Mouse (Mus musculus) midbrain, embryonic 12.5 days (tissue): ENCODE measurements around the gene Sema5b. TPM values are rescaled to one million over a fixed set of nuclear protein-coding genes. Genes with fewer than 3 reads are reported as not detected.
A peak's percentile ranks its signal among the peaks of the same experiment; 100 is the strongest.
"Not testable (repeated sequence)": the region's sequence is repeated elsewhere in the genome, so short reads cannot be mapped to it uniquely, and the experiment has no call there.

Experiments used
- ATAC-seq: fragments of 200-750 bp; cut with Nextera tagmentation; 2 replicates; pipeline ENCODE4 v1.8.0; 2017; ENCODE audit warnings: low read depth, moderate TSS enrichment, moderate library complexity; ENCODE audit not compliant: low FRiP score
- H3K27ac ChIP-seq: fragments of 300-500 bp; sonication (generic); replicated peaks from 2 replicates; pipeline ENCODE4 v1.5.1; 2016; ENCODE audit warnings: mild to moderate bottlenecking
- H3K27me3 ChIP-seq: fragments of 300-500 bp; sonication (generic); 2 replicates; pipeline ENCODE4 v1.6.1; 2016; ENCODE audit warnings: mild to moderate bottlenecking
- H3K36me3 ChIP-seq: fragments of 300-500 bp; sonication (generic); 2 replicates; pipeline ENCODE4 v1.6.1; 2016
- H3K4me1 ChIP-seq: fragments of 300-500 bp; sonication (generic); 2 replicates; pipeline ENCODE4 v1.6.1; 2016
- H3K4me2 ChIP-seq: fragments of 300-500 bp; sonication (generic); replicated peaks from 2 replicates; pipeline ENCODE4 v1.6.1; 2016; ENCODE audit warnings: mild to moderate bottlenecking, moderate library complexity
- H3K4me3 ChIP-seq: fragments of 300-500 bp; sonication (generic); 2 replicates; pipeline ENCODE4 v1.5.1; 2016; ENCODE audit warnings: mild to moderate bottlenecking
- H3K9ac ChIP-seq: fragments of 300-500 bp; sonication (generic); replicated peaks from 2 replicates; pipeline ENCODE4 v1.6.1; 2016; ENCODE audit warnings: mild to moderate bottlenecking, moderate library complexity
- H3K9me3 ChIP-seq: fragments of 300-500 bp; sonication (generic); 2 replicates; pipeline ENCODE4 v1.6.1; 2016; ENCODE audit warnings: mild to moderate bottlenecking
- WGBS: fragments of 180-500 bp; shearing (Covaris S2); methylation state at CpG from one replicate; pipeline ENCODE4 v1.1.7; 2016; 5-methylcytosine and 5-hydroxymethylcytosine counted together
- polyA plus RNA-seq: library from polyadenylated mRNA; unstranded; fragments of >200 nt; fragmentation: Nextera tagmentation; extraction: Ambion mirVana; gene quantifications from 2 replicates; pipeline ENCODE4 v1.2.1, GENCODE M21; 2016

Sema5b gene
- polyA plus RNA-seq, 1 experiment from 2014 or later = 67.6 TPM

DNA sequence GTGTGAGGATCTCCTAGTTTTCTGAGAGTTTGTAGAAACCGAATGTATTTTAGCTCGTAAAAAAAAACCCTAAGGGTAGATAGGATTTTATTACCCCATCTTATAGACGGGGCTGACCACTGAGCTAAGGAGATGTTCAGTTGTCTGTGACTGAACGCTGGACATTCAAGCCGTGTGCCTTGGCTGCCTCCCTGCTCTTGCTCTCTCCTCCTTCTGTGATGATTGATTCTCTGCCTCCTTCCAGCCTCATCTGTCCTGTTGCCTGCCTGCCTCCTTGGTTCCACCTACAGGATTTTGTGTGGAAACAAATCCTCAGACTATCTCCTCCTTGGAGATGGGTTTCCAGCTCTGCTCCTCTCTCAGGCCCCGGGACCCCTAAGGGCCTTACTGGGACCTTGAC, 16.1 kb downstream of the Sema5b start:
- Histone ChIP-seq H3K36me3 (peaks cover 7% of the 10 kb centered on the region; the same call in 1 of the 2 replicates), H3K27me3 (no peaks in the 10 kb centered on the region), H3K4me2 (no peak overlapping the region), H3K4me1 (peaks cover 33% of the 10 kb centered on the region), H3K4me3 (no peak overlapping the region), H3K9me3 (no peaks in the 10 kb centered on the region), H3K27ac (peak overlapping the region; percentile 27; the same call in 1 of the 2 replicates), H3K9ac (no peak overlapping the region)
- ATAC-seq = no peak
- 83% methylated on average over 6 of the region's 6 CpGs for WGBS

DNA sequence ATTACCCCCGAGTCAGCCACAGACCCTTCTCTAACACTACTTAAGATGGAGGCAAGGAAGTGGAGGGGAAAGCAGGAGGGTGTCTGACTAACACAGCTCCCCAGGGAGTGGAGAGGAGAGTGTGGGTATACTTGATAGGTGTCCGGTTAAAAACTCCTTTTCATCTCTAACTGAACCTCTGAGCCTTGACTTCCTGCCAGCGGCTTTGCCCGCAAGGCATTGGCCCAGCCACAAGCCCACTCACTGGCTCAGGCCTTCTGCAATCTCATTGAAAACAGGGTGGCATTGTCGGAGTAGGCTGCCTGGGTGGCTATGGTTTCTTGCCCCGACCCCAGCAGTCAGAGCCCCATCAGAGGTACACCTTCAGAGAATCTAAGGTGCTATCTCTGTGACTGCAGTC, 20.6 kb downstream of the Sema5b start:
- peaks cover 39% of the 10 kb centered on the region for H3K4me1 ChIP-seq
- no peaks in the 10 kb centered on the region for H3K27me3 ChIP-seq
- WGBS = 89% methylated on average over 6 of the region's 6 CpGs
- no peak overlapping the region for H3K4me3 ChIP-seq
- no peak for ATAC-seq
- no peak overlapping the region for H3K9ac ChIP-seq
- H3K36me3 ChIP-seq = no peaks in the 10 kb centered on the region
- no peaks in the 10 kb centered on the region for H3K9me3 ChIP-seq
- H3K4me2 ChIP-seq = no peak overlapping the region
- H3K27ac ChIP-seq = no peak overlapping the region

DNA sequence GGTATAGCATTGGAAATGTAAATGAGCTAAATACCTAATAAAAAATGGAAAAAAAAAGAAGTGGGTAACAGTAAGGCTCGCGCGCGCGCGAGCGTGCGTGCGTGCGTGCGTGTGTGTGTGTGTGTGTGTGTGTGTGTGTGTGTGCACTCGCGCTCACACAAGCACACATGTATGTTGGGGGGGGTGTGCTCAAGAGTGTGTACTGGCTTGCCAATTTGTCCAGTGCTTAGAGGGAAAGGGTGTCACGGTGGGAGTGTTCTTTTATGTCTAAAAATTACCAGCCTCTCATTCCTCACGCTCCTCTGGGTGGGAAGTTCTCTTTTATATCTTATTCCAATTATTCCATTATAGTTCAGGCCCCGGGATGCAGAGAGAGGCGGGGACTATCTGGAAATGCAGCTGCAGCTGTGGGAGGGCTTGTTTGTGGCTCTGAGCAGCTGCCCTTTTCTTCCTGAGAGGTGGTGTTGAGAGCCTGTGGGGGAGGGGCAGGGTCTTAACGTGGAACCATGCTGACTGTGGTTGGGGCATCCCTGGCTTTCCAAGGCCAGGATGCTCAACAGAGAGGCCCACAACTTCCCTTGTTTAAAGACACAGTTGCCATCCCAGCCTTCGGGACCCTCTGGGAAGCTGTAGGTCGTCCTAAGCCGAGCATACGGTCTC, 23.4 kb downstream of the Sema5b start:
- no peaks in the 10 kb centered on the region for H3K36me3 ChIP-seq
- no peak overlapping the region for H3K9ac ChIP-seq
- 45% methylated on average over 22 of the region's 22 CpGs for WGBS
- peak overlapping the region; percentile 80 for H3K27ac ChIP-seq
- H3K27me3 ChIP-seq = no peaks in the 10 kb centered on the region
- H3K4me2 ChIP-seq = peak overlapping the region; percentile 37
- no peaks in the 10 kb centered on the region for H3K9me3 ChIP-seq
- peaks cover 57% of the 10 kb centered on the region for H3K4me1 ChIP-seq
- H3K4me3 ChIP-seq = no peak overlapping the region
- peak; percentile 86 for ATAC-seq

GRCm38 (mm10) chr16:35565601-35566000, 24.7 kb downstream of the Sema5b start:
- not testable (repeated sequence) for H3K9ac ChIP-seq, ATAC-seq, H3K27ac ChIP-seq, H3K9me3 ChIP-seq, H3K4me3 ChIP-seq, H3K27me3 ChIP-seq, H3K36me3 ChIP-seq, H3K4me2 ChIP-seq
- 95% methylated on average over 5 of the region's 5 CpGs for WGBS
- peaks cover 67% of the 10 kb centered on the region for H3K4me1 ChIP-seq

GRCm38 (mm10) chr16:35568225-35568880, 27.4 kb downstream of the Sema5b start:
- Histone ChIP-seq H3K36me3 (no peaks in the 10 kb centered on the region), H3K9ac (no peak overlapping the region), H3K27ac (peak overlapping the region; percentile 58; the same call in 1 of the 2 replicates), H3K4me1 (peaks cover 83% of the 10 kb centered on the region), H3K4me3 (no peak overlapping the region), H3K4me2 (no peak overlapping the region), H3K9me3 (no peaks in the 10 kb centered on the region), H3K27me3 (no peaks in the 10 kb centered on the region)
- 49% methylated on average over 15 of the region's 15 CpGs for WGBS
- no peak; the same call in 1 of the 2 replicates for ATAC-seq

DNA sequence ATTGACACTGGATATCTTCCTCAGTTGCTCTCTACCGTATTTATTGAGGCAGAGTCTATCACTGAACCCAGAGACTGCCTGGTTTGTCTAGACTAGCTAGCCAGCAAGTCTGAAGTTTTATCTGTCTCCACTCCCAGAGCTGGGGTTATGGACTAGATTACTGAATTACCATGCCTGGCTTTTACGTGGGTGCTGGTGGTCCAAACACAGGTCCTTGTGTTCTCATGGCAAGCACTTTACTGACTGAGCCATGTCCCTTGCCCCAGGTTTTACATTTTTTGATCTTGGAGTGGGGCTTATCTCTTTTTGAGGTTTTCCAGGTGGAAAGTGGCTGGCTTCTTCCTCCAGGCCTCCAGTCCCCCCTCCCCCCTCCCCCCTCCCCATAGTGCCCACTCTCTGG, 28.4 kb downstream of the Sema5b start:
- Histone ChIP-seq H3K9me3 (no peaks in the 10 kb centered on the region), H3K27ac (peak overlapping the region; percentile 58), H3K4me3 (no peak overlapping the region), H3K36me3 (no peaks in the 10 kb centered on the region), H3K4me2 (no peak overlapping the region), H3K4me1 (peaks cover 86% of the 10 kb centered on the region), H3K27me3 (no peaks in the 10 kb centered on the region), H3K9ac (no peak overlapping the region)
- ATAC-seq = no peak
- 67% methylated on average over 2 of the region's 2 CpGs for WGBS

DNA sequence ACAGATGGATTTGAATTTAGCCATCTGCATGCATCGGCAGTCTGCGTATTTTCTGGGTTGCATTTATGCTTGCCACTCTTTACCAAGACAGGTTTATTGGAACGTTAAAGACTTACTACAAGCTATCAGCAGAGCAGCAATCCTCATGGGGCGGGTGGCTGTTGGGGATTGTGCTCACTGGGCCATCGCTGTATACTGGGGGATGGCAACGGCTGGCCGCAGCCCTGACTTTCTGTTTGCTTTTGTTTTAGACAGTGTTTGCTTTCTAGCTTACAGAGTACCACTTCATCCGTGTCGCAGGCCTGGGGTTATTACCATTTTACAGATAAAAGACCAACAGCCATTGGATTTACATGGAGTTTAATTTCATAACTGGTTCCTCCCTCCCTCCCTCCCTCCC, 28.8 kb downstream of the Sema5b start:
- WGBS = 34% methylated on average over 9 of the region's 9 CpGs

DNA sequence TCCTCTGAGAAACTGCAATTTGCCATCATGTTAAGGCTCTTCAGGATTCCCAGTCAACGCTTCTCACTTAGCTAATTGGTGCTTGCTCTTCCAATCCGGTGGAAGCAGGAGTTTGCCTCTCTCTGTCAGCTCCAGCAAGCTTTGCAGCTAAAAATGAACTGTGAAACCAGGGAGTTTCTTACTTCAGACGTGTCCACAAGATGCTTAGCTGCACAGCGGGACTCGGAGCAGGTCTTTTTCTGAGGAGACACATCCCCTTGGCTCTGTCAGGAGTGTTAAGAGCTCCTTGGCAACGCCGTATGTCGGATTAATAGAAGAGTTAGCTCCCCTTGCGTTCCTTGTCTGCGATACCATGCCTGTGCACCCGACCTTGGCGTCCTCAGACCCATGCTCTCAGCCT, 29.7 kb downstream of the Sema5b start:
- ATAC-seq = no peak
- WGBS = 30% methylated on average over 12 of the region's 12 CpGs
- Histone ChIP-seq H3K4me2 (peak overlapping the region; percentile 21), H3K9ac (no peak overlapping the region), H3K27me3 (no peaks in the 10 kb centered on the region), H3K27ac (peak overlapping the region; percentile 54), H3K36me3 (no peaks in the 10 kb centered on the region), H3K9me3 (no peaks in the 10 kb centered on the region), H3K4me1 (peaks cover 86% of the 10 kb centered on the region), H3K4me3 (no peak overlapping the region)

More for the DNA sequence above, 28.8 kb downstream of the Sema5b start:
- Histone ChIP-seq H3K4me3 (no peak overlapping the region), H3K9me3 (no peaks in the 10 kb centered on the region), H3K27ac (peak overlapping the region; percentile 58), H3K9ac (no peak overlapping the region), H3K4me1 (peaks cover 85% of the 10 kb centered on the region), H3K27me3 (no peaks in the 10 kb centered on the region), H3K36me3 (no peaks in the 10 kb centered on the region), H3K4me2 (no peak overlapping the region)
- no peak for ATAC-seq

DNA sequence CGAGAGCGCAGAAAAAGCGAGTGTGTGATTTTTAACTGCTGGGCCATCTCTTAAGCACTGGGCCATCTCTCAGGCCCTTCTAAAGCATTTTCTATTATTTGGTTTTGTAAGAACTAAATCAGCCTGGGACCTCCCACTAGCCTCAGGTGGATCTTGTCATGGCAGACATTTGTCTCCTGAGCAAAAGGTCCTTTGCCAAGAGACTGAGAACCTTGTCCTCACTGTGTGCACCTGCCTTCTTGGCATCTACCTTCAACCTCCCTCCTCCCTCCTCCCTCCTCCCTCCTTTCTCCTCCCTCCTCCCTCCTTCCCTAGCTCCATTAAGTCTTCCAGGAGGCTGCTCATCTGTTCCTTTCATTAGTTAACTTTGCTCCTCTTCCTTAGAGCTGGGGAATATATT, 32.6 kb downstream of the Sema5b start:
- Histone ChIP-seq H3K9me3 (no peaks in the 10 kb centered on the region), H3K4me3 (no peak overlapping the region), H3K36me3 (peaks cover 3% of the 10 kb centered on the region; the same call in 1 of the 2 replicates), H3K9ac (no peak overlapping the region), H3K4me1 (peaks cover 66% of the 10 kb centered on the region), H3K27me3 (no peaks in the 10 kb centered on the region), H3K4me2 (no peak overlapping the region), H3K27ac (no peak overlapping the region)
- WGBS = 95% methylated on average over 3 of the region's 3 CpGs
- no peak for ATAC-seq

DNA sequence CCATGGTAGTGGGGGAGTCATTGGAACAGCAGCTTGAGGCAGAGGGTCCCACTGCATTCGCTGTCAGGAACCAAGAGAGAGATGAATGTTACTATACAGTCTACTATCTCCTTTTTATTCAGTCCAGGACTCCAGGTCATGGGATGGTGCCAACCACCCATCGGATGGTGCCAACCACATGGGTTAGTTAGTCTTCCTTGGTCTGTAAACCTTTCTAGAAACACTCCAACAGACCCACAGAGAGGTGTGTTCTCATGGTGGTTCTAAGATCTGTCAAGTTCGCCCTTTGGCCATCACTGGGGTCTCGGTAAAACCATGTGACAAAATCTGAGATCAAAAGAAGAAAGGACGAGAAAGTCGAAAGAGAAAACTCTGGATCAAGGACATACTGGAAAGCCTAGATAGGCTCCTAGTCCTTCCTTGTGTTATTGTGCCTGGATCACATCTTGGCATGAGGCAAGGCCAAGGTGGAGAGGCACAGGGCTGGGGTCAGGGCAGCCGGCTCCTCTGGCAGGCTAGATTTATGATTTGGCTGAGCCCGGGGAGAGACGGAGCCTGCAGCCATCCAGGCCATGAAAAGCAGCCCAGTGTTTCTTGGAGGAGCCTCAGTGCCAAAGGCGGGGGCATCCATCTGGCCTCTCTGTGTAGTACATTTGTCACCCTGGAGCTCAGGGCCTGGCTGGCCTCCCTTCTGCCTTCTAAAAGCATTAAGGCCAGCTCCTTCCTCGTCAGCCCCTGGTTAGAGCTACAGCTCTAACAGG, 36.4 kb downstream of the Sema5b start:
- WGBS = 93% methylated on average over 11 of the region's 11 CpGs
- H3K9me3 ChIP-seq = no peaks in the 10 kb centered on the region
- no peak overlapping the region for H3K4me3 ChIP-seq
- no peak for ATAC-seq
- H3K4me1 ChIP-seq = peaks cover 62% of the 10 kb centered on the region
- no peak overlapping the region for H3K27ac ChIP-seq
- H3K4me2 ChIP-seq = no peak overlapping the region
- H3K9ac ChIP-seq = no peak overlapping the region
- peaks cover 8% of the 10 kb centered on the region; the same call in 1 of the 2 replicates for H3K36me3 ChIP-seq
- no peaks in the 10 kb centered on the region for H3K27me3 ChIP-seq

DNA sequence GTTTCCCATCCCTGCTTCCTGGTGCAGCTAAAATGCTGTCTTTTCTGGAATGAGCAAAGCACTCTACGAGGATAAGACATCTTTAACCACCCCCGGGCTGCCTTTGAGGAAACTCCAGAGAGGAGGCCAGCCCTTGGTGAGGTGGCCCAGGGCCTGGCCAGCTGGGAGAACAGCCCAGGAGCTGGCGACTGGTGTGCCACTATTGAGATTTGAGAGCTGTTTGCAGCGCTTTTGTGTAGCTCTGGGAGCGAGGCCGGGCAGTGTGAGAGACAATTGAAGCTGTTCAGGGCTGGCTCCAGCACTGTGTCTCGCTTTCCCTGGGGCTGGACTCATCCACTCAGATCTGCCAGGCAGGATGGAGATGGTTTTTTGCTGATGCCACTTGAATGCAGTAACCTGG, 40.4 kb downstream of the Sema5b start:
- ATAC-seq = peak; percentile 55
- WGBS = 11% methylated on average over 7 of the region's 7 CpGs
- peak overlapping the region; percentile 82 for H3K27ac ChIP-seq
- no peak overlapping the region for H3K4me3 ChIP-seq
- H3K9ac ChIP-seq = no peak overlapping the region
- H3K4me2 ChIP-seq = no peak overlapping the region
- H3K27me3 ChIP-seq = no peaks in the 10 kb centered on the region
- H3K4me1 ChIP-seq = peaks cover 68% of the 10 kb centered on the region
- H3K36me3 ChIP-seq = peaks cover 8% of the 10 kb centered on the region; the same call in 1 of the 2 replicates
- no peaks in the 10 kb centered on the region for H3K9me3 ChIP-seq

DNA sequence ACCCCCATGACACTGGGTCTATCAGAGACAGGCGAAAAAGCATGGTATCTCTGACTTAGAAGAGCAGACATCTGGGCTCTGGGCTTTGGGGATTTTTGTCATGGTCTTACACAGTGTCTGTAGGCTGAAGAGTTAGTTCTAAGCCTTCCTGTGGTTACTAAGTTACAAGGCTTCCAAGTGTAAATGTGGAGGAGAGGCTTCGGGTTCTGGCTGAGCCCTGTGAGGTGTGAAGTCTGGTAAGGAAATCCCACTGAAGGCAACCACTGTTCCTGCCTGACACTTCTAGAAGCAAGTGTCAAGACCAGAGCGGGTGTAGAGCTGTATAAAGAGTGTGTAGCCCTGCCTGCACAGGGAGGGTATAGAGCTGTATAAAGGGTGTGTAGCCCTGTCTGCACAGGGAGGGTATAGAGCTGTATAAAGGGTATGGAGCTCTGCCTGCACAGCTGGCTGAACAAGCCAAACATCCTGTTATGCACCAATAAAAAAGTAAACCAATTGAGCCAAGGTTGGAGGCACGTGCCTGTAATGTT, 42.7 kb downstream of the Sema5b start:
- Histone ChIP-seq H3K4me1 (peaks cover 89% of the 10 kb centered on the region), H3K4me3 (no peak overlapping the region), H3K9me3 (no peaks in the 10 kb centered on the region), H3K4me2 (no peak overlapping the region), H3K36me3 (0 out of 2 replicates have a peak, but pooled peaks cover 4% of the 10 kb centered on the region), H3K9ac (no peak overlapping the region), H3K27me3 (no peaks in the 10 kb centered on the region), H3K27ac (no peak overlapping the region)
- 72% methylated on average over 4 of the region's 4 CpGs for WGBS
- no peak for ATAC-seq
